Mouse (Mus musculus): Measurements from ENCODE around the gene Trip12. TPM values are rescaled to one million over a fixed set of nuclear protein-coding genes. Genes with fewer than 3 reads are reported as not detected.
A peak's percentile ranks its signal among the peaks of the same experiment; 100 is the strongest.

Gene Trip12
- polyA plus RNA-seq, 1 experiment from 2014 or later = 27.5 TPM

GRCm38 (mm10) chr1:84872939-84873338 lies 32.6 kb upstream of the Trip12 start:
- no peak for ATAC-seq (ENCODE audit: insufficient read depth)

GRCm38 (mm10) chr1:84872105-84872504 lies 31.8 kb upstream of the Trip12 start:
- Histone ChIP-seq H3K4me1 (replicated peaks) (peaks cover 12% of the 10 kb centered on the region; the same call in 1 of the 2 replicates), H3K9ac (no peak overlapping the region), H3K4me3 (replicated peaks) (no peak overlapping the region), H3K9me3 (replicated peaks) (no peaks in the 10 kb centered on the region), H3K27me3 (no peaks in the 10 kb centered on the region), H3K4me2 (no peak overlapping the region), H3K27ac (replicated peaks) (peak overlapping the region; percentile 65), H3K36me3 (replicated peaks) (no peaks in the 10 kb centered on the region)
- peak; percentile 40; the same call in 1 of the 2 replicates for ATAC-seq (ENCODE audit: insufficient read depth)
- 51% methylated on average over 3 of the region's 3 CpGs for WGBS (ENCODE audit: insufficient replicate concordance)

More at GRCm38 (mm10) chr1:84872939-84873338, 32.6 kb upstream of the Trip12 start:
- H3K4me1 ChIP-seq (replicated peaks) = peaks cover 12% of the 10 kb centered on the region; the same call in 1 of the 2 replicates
- no peaks in the 10 kb centered on the region for H3K27me3 ChIP-seq
- H3K9ac ChIP-seq = no peak overlapping the region
- no peaks in the 10 kb centered on the region for H3K9me3 ChIP-seq (replicated peaks)
- 49% methylated on average over 4 of the region's 4 CpGs for WGBS (ENCODE audit: insufficient replicate concordance)
- H3K4me2 ChIP-seq = no peak overlapping the region
- H3K36me3 ChIP-seq (replicated peaks) = no peaks in the 10 kb centered on the region
- H3K4me3 ChIP-seq (replicated peaks) = no peak overlapping the region
- no peak overlapping the region for H3K27ac ChIP-seq (replicated peaks)

DNA sequence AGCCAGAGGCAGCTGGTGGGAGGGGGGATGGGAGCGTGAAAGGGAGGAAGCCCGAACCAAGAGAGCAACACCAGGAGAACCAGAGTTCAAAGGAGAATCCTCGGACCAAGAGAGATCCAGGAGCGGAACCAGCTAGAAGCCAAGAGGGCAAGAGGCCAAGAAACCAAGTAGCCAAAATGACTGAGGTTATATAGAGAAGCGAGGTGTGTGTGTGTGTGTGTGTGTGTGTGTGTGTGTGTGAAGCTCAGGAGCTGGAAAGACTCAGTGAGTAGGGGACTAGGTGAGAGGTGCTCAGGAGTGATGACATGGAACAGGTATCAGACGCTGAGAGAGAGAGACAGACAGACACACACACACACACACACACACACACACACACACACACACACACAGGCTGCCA lies 30.8 kb upstream of the Trip12 start:
- ATAC-seq (ENCODE audit: insufficient read depth) = no peak
- Histone ChIP-seq H3K27me3 (no peaks in the 10 kb centered on the region), H3K9ac (no peak overlapping the region), H3K4me2 (no peak overlapping the region), H3K27ac (replicated peaks) (peak overlapping the region; percentile 65; the same call in 1 of the 2 replicates), H3K4me3 (replicated peaks) (no peak overlapping the region), H3K4me1 (replicated peaks) (peaks cover 12% of the 10 kb centered on the region; the same call in 1 of the 2 replicates), H3K9me3 (replicated peaks) (no peaks in the 10 kb centered on the region), H3K36me3 (replicated peaks) (no peaks in the 10 kb centered on the region)
- 53% methylated on average over 6 of the region's 6 CpGs for WGBS (ENCODE audit: insufficient replicate concordance)

DNA sequence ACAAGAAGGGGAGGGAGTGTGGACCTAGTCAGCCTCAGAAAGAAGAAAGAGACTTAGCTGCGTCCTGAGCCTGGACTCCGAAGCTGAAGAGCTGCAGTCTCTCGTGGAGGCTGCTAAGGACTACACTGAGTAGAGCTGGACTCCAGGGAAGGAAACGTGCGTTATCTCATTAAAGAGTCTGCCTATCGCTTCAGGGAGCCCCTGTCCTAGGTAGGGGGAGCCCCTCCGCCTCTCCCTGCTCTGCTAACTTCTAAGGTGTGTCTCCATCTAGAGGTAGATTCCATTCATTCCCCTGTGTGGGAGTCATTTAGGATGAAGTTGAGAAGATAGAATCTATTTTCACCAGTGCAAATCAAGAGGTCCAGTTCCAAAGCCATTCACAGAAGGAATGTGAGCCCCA lies 29.2 kb upstream of the Trip12 start:
- no peaks in the 10 kb centered on the region for H3K36me3 ChIP-seq (replicated peaks)
- no peak overlapping the region for H3K4me3 ChIP-seq (replicated peaks)
- H3K9me3 ChIP-seq (replicated peaks) = no peaks in the 10 kb centered on the region
- H3K27me3 ChIP-seq = no peaks in the 10 kb centered on the region
- 0 out of 2 replicates have a peak, but pooled peaks have one; percentile 23 for ATAC-seq (ENCODE audit: insufficient read depth)
- WGBS (ENCODE audit: insufficient replicate concordance) = 34% methylated on average over 7 of the region's 7 CpGs
- no peak overlapping the region for H3K9ac ChIP-seq
- H3K27ac ChIP-seq (replicated peaks) = no peak overlapping the region
- H3K4me1 ChIP-seq (replicated peaks) = peaks cover 12% of the 10 kb centered on the region; the same call in 1 of the 2 replicates
- H3K4me2 ChIP-seq = peak overlapping the region; percentile 30

- no peak overlapping the region for H3K9ac ChIP-seq
- no peaks in the 10 kb centered on the region for H3K36me3 ChIP-seq (replicated peaks)
- no peak overlapping the region for H3K27ac ChIP-seq (replicated peaks)
- H3K9me3 ChIP-seq (replicated peaks) = no peaks in the 10 kb centered on the region
- 47% methylated on average over 4 of the region's 4 CpGs for WGBS (ENCODE audit: insufficient replicate concordance)
- H3K4me3 ChIP-seq (replicated peaks) = no peak overlapping the region
- H3K4me2 ChIP-seq = no peak overlapping the region
- peaks cover 15% of the 10 kb centered on the region; the same call in 1 of the 2 replicates for H3K4me1 ChIP-seq (replicated peaks)
- no peak for ATAC-seq (ENCODE audit: insufficient read depth)
- no peaks in the 10 kb centered on the region for H3K27me3 ChIP-seq
These were observed 28.5 kb upstream of the Trip12 start for GRCm38 (mm10) chr1:84868841-84869240.

DNA sequence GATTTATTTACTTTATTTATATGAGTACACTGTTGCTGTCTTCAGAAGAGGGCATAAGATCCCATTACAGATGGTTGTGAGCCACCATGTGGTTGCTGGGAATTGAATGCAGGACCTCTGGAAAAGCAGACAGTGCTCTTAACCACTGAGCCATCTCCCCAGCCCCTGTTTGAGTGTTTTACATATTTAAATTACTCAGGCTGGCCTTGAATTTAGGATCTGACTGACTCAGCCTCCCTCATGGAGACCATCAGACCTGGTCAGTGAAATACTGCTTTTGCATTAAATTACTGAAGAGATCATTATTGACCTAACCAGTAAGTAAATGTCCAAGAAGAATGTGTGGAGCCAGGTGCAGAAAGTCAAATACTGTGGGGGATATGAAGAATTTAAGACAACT lies 28.0 kb upstream of the Trip12 start:
- peaks cover 15% of the 10 kb centered on the region; the same call in 1 of the 2 replicates for H3K4me1 ChIP-seq (replicated peaks)
- H3K4me3 ChIP-seq (replicated peaks) = no peak overlapping the region

GRCm38 (mm10) chr1:84866706-84867230 lies 26.5 kb upstream of the Trip12 start:
- H3K4me2 ChIP-seq = no peak overlapping the region
- no peak overlapping the region for H3K27ac ChIP-seq (replicated peaks)
- ATAC-seq (ENCODE audit: insufficient read depth) = no peak
- WGBS (ENCODE audit: insufficient replicate concordance) = 79% methylated on average over 3 of the region's 3 CpGs
- no peak overlapping the region for H3K4me3 ChIP-seq (replicated peaks)
- no peaks in the 10 kb centered on the region for H3K27me3 ChIP-seq
- no peak overlapping the region for H3K9ac ChIP-seq
- H3K4me1 ChIP-seq (replicated peaks) = peaks cover 10% of the 10 kb centered on the region; the same call in 1 of the 2 replicates
- H3K9me3 ChIP-seq (replicated peaks) = no peaks in the 10 kb centered on the region
- H3K36me3 ChIP-seq (replicated peaks) = no peaks in the 10 kb centered on the region

More for the DNA sequence above, 28.0 kb upstream of the Trip12 start:
- Histone ChIP-seq H3K27me3 (no peaks in the 10 kb centered on the region), H3K9me3 (replicated peaks) (no peaks in the 10 kb centered on the region), H3K36me3 (replicated peaks) (no peaks in the 10 kb centered on the region), H3K4me2 (no peak overlapping the region), H3K27ac (replicated peaks) (no peak overlapping the region), H3K9ac (no peak overlapping the region)
- ATAC-seq (ENCODE audit: insufficient read depth) = no peak

DNA sequence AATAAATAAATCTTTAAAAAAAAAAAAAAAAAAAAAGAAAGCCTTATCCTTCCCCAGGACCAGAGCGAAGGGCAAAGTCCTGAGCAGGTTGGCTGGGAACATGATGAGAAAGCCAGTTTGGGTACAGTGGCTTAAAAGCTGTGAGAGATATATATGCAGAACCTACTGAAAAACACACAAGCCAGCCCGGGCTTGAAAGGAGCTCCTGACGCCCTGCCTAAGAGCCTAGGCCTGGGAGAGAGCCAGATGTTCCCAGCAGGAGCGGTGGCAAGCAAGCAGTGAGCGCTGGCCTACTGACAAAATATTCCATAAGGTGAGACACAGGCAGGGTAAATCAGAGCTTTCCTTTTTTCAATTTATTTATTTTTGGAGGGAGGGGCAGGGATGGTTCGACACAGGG lies 25.9 kb upstream of the Trip12 start:
- H3K27ac ChIP-seq (replicated peaks) = no peak overlapping the region
- H3K9me3 ChIP-seq (replicated peaks) = no peaks in the 10 kb centered on the region
- H3K4me3 ChIP-seq (replicated peaks) = no peak overlapping the region
- peaks cover 12% of the 10 kb centered on the region for H3K4me1 ChIP-seq (replicated peaks)
- ATAC-seq (ENCODE audit: insufficient read depth) = no peak
- 74% methylated on average over 6 of the region's 6 CpGs for WGBS (ENCODE audit: insufficient replicate concordance)
- no peaks in the 10 kb centered on the region for H3K36me3 ChIP-seq (replicated peaks)
- H3K27me3 ChIP-seq = no peaks in the 10 kb centered on the region
- no peak overlapping the region for H3K9ac ChIP-seq
- no peak overlapping the region for H3K4me2 ChIP-seq

DNA sequence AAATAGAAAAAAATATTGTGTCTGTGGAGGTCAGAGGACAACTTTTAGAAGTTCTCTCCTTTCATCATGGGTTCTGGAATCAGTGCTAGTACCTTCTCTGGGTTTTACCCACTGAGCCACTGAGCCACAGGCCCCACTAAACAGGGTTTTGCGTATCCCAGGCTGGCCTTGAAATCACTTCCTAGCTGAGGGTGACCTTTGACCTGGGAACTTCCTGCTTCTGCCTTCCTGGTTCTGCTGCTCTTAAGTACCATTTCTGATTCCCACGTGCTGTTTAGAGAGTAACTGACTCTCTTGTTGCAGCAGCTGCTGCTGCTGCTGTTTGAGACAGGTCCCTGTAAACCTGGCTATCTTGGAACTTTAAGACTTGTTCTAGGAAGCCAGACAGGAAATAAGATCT lies 24.3 kb upstream of the Trip12 start:
- H3K9ac ChIP-seq = no peak overlapping the region
- ATAC-seq (ENCODE audit: insufficient read depth) = no peak
- H3K27ac ChIP-seq (replicated peaks) = no peak overlapping the region
- H3K27me3 ChIP-seq = no peaks in the 10 kb centered on the region
- 47% methylated on average over 2 of the region's 2 CpGs for WGBS (ENCODE audit: insufficient replicate concordance)
- H3K9me3 ChIP-seq (replicated peaks) = no peaks in the 10 kb centered on the region
- no peak overlapping the region for H3K4me3 ChIP-seq (replicated peaks)
- no peaks in the 10 kb centered on the region for H3K36me3 ChIP-seq (replicated peaks)
- peaks cover 19% of the 10 kb centered on the region for H3K4me1 ChIP-seq (replicated peaks)
- H3K4me2 ChIP-seq = no peak overlapping the region

GRCm38 (mm10) chr1:84861255-84861630 lies 20.9 kb upstream of the Trip12 start:
- Histone ChIP-seq H3K27ac (replicated peaks) (no peak overlapping the region), H3K27me3 (no peaks in the 10 kb centered on the region), H3K9ac (no peak overlapping the region), H3K4me1 (replicated peaks) (peaks cover 16% of the 10 kb centered on the region), H3K4me2 (no peak overlapping the region), H3K9me3 (replicated peaks) (no peaks in the 10 kb centered on the region), H3K4me3 (replicated peaks) (no peak overlapping the region), H3K36me3 (replicated peaks) (no peaks in the 10 kb centered on the region)
- 50% methylated on average over 1 of the region's 1 CpGs for WGBS (ENCODE audit: insufficient replicate concordance)
- ATAC-seq (ENCODE audit: insufficient read depth) = no peak

GRCm38 (mm10) chr1:84860360-84861254 lies 20.3 kb upstream of the Trip12 start:
- Histone ChIP-seq H3K9ac (no peak overlapping the region), H3K9me3 (replicated peaks) (no peaks in the 10 kb centered on the region), H3K27ac (replicated peaks) (no peak overlapping the region), H3K4me1 (replicated peaks) (peaks cover 16% of the 10 kb centered on the region), H3K36me3 (replicated peaks) (no peaks in the 10 kb centered on the region), H3K4me3 (replicated peaks) (no peak overlapping the region), H3K27me3 (no peaks in the 10 kb centered on the region), H3K4me2 (no peak overlapping the region)
- peak; percentile 64; the same call in 1 of the 2 replicates for ATAC-seq (ENCODE audit: insufficient read depth)
- WGBS (ENCODE audit: insufficient replicate concordance) = 55% methylated on average over 10 of the region's 10 CpGs
